Mouse (Mus musculus) duodenum, adult 2 months (tissue): ENCODE measurements around the gene Spata18. TPM values are rescaled to one million over a fixed set of nuclear protein-coding genes. Genes with fewer than 3 reads are reported as not detected.

Source experiments
- polyA plus RNA-seq: library from polyadenylated mRNA; depleted of rRNA; stranded (reverse); fragments of >200 nt; gene quantifications from 2 replicates; pipeline ENCODE4 v1.2.3, GENCODE M21; 2012; ENCODE audit warnings: low replicate concordance; rRNA removed

The Spata18 gene
- 0.06 and 0.07 TPM in 2 replicates for polyA plus RNA-seq

GRCm38 (mm10) chr5:73651061-73651854 is at the start of gene Spata18:
Gene Spata18, plus strand, starts transcription at chr5:73651379.

GRCm38 (mm10) chr5:73632291-73632690 is 18.9 kb upstream of the Spata18 start, which contains the start of gene Lrrc66:
Gene Lrrc66, minus strand, starts transcription at chr5:73632526.

GRCm38 (mm10) chr5:73647261-73647900 is 3.8 kb upstream of the Spata18 start, which contains the start of gene Sgcb:
Gene Sgcb, minus strand, starts transcription at chr5:73647790.

Other genes starting within 250 kb of the Spata18 start
- 0.25 and 9.2 TPM in 2 replicates for gene Cwh43, start 245.3 kb upstream of the Spata18 start, polyA plus RNA-seq
- 1.7 and 2.1 TPM in 2 replicates for gene Dcun1d4, start 170.4 kb upstream of the Spata18 start, polyA plus RNA-seq
- 3.6 and 5.9 TPM in 2 replicates for gene Lrrc66, start 18.9 kb upstream of the Spata18 start, polyA plus RNA-seq
- 0.97 and 1.2 TPM in 2 replicates for gene Sgcb, start 3.6 kb upstream of the Spata18 start, polyA plus RNA-seq